Mouse (Mus musculus) embryonic facial prominence, embryonic 11.5 days (tissue): Measurements from ENCODE around the gene Pstk. TPM values are rescaled to one million over a fixed set of nuclear protein-coding genes. Genes with fewer than 3 reads are reported as not detected.

Experiments
- ATAC-seq: fragments of 200-750 bp; cut with Nextera tagmentation; replicated peaks from 2 replicates; pipeline ENCODE4 v1.8.0; 2017; ENCODE audit warnings: low read depth; ENCODE audit not compliant: insufficient number of reproducible peaks, low FRiP score, low TSS enrichment
- DNase-seq: peaks from one replicate; pipeline ENCODE4 v3.0.0-alpha.2; 2015; ENCODE audit warnings: low spot score
- H3K27ac ChIP-seq: fragments of 300-500 bp; sonication (generic); replicated peaks from 2 replicates; pipeline ENCODE4 v1.5.1; 2014; ENCODE audit warnings: mild to moderate bottlenecking, low read depth, low read length, control low read depth
- H3K27me3 ChIP-seq: fragments of 300-500 bp; sonication (generic); 2 replicates; pipeline ENCODE4 v1.6.1; 2014; ENCODE audit warnings: mild to moderate bottlenecking, low read length, moderate library complexity, mixed read lengths; ENCODE audit not compliant: control insufficient read depth, insufficient read depth
- H3K36me3 ChIP-seq: fragments of 300-500 bp; sonication (generic); replicated peaks from 2 replicates; pipeline ENCODE4 v1.6.1; 2014; ENCODE audit warnings: low read depth, mild to moderate bottlenecking, low read length, moderate library complexity, mixed read lengths; ENCODE audit not compliant: control insufficient read depth, insufficient read depth
- H3K4me1 ChIP-seq: fragments of 300-500 bp; sonication (generic); 2 replicates; pipeline ENCODE4 v1.6.1; 2014; ENCODE audit warnings: low read length, mixed read lengths; ENCODE audit not compliant: control insufficient read depth, insufficient read depth
- H3K4me2 ChIP-seq: fragments of 300-500 bp; sonication (generic); 2 replicates; pipeline ENCODE4 v1.6.1; 2014; ENCODE audit warnings: low read depth, mild to moderate bottlenecking, control low read depth, low read length, moderate library complexity
- H3K4me3 ChIP-seq: fragments of 300-500 bp; sonication (generic); 2 replicates; pipeline ENCODE4 v1.5.1; 2014; ENCODE audit warnings: low read depth, low read length, control low read depth
- H3K9ac ChIP-seq: fragments of 300-500 bp; sonication (generic); replicated peaks from 2 replicates; pipeline ENCODE4 v1.6.1; 2014; ENCODE audit warnings: mild to moderate bottlenecking, control low read depth, low read length
- H3K9me3 ChIP-seq: fragments of 300-500 bp; sonication (generic); replicated peaks from 2 replicates; pipeline ENCODE4 v1.6.1; 2016; ENCODE audit warnings: mild to moderate bottlenecking, low read length, inconsistent platforms, mixed read lengths; ENCODE audit not compliant: control insufficient read depth
- WGBS: fragments of 180-500 bp; shearing (Covaris S2); extraction: QIAGEN DNeasy Blood & Tissue Kit; methylation state at CpG from one replicate; pipeline ENCODE4 v1.1.7; 2014; 5-methylcytosine and 5-hydroxymethylcytosine counted together
- polyA plus RNA-seq: library from polyadenylated mRNA; unstranded; fragments of >200 nt; fragmentation: Nextera tagmentation; extraction: Ambion mirVana; gene quantifications from 2 replicates; pipeline ENCODE4 v1.2.1, GENCODE M21; 2014

Pstk gene
- polyA plus RNA-seq, 1 experiment from 2014 or later, result 70.0 TPM

GRCm38 (mm10) chr7:131424912-131425311 is 54.0 kb downstream of the Pstk start:
- Histone ChIP-seq H3K4me1 (no peaks in the 10 kb centered on the region), H3K4me3 (no peak overlapping the region), H3K27me3 (no peaks in the 10 kb centered on the region), H3K36me3 (no peaks in the 10 kb centered on the region), H3K27ac (no peak overlapping the region), H3K9me3 (no peaks in the 10 kb centered on the region), H3K4me2 (no peak overlapping the region), H3K9ac (no peak overlapping the region)
- no peak for DNase-seq
- no peak for ATAC-seq
- 92% methylated on average over 2 of the region's 2 CpGs for WGBS

- Histone ChIP-seq H3K4me3 (no peak overlapping the region), H3K9ac (no peak overlapping the region), H3K4me2 (no peak overlapping the region), H3K4me1 (no peaks in the 10 kb centered on the region), H3K9me3 (no peaks in the 10 kb centered on the region), H3K36me3 (no peaks in the 10 kb centered on the region), H3K27me3 (no peaks in the 10 kb centered on the region), H3K27ac (no peak overlapping the region)
- no peak for ATAC-seq
- DNase-seq, result no peak
- 85% methylated on average over 5 of the region's 5 CpGs for WGBS
Measured at GRCm38 (mm10) chr7:131427331-131427730, 56.4 kb downstream of the Pstk start.

- no peak overlapping the region for H3K27ac ChIP-seq
- no peaks in the 10 kb centered on the region for H3K36me3 ChIP-seq
- 10% methylated on average over 1 of the region's 1 CpGs for WGBS
- H3K9me3 ChIP-seq, result no peaks in the 10 kb centered on the region
- H3K27me3 ChIP-seq, result no peaks in the 10 kb centered on the region
- DNase-seq (peak; percentile 71), ATAC-seq (no peak)
- no peak overlapping the region for H3K9ac ChIP-seq
- H3K4me1 ChIP-seq, result no peaks in the 10 kb centered on the region
- no peak overlapping the region for H3K4me3 ChIP-seq
- no peak overlapping the region for H3K4me2 ChIP-seq
Measured at GRCm38 (mm10) chr7:131432244-131432643, 61.3 kb downstream of the Pstk start.

DNA sequence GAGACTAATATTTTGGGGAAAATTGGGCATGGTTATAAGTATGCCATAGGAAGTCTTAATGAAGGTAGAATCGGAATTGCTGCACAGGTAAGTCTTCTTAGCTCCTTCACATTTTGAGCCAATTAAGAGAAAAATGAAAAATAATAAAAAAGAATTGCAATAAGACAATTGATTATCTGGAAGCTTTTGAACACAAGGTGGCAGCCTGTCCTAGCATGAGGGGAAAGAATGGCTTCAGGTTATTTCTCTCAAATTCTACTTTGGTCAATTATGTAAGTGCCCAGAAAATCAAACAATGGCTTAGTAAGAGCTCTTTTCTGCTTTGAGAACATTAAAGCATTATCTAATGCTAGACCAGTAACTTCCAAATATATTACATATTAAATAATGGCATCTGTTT is 63.3 kb downstream of the Pstk start:
- Histone ChIP-seq H3K9ac (no peak overlapping the region), H3K4me3 (no peak overlapping the region), H3K27me3 (no peaks in the 10 kb centered on the region), H3K27ac (no peak overlapping the region), H3K4me1 (no peaks in the 10 kb centered on the region), H3K4me2 (no peak overlapping the region), H3K36me3 (no peaks in the 10 kb centered on the region), H3K9me3 (no peaks in the 10 kb centered on the region)
- 72% methylated on average over 1 of the region's 1 CpGs for WGBS
- no peak for DNase-seq
- no peak for ATAC-seq

DNA sequence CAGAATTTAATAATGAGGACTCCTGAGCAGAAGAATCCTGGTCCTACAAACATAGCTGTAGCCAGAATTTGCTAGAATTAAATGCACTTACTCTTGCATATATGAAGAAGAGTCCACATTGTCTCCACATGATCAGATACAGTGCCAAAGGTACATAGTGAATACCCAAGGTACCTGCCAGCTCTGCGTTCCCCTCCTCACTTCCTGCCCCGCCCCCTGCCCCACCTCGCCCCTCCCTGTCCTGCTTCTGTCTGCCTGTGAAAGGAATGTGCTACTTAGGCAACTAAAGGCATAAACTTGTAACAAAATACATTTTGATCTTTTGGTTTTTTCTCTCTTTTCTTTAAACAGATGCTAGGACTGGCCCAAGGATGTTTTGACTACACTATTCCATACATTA is 66.1 kb downstream of the Pstk start:
- no peak overlapping the region for H3K9ac ChIP-seq
- no peaks in the 10 kb centered on the region for H3K4me1 ChIP-seq
- H3K9me3 ChIP-seq, result no peaks in the 10 kb centered on the region
- no peak overlapping the region for H3K27ac ChIP-seq
- ATAC-seq (no peak), DNase-seq (no peak)
- H3K4me3 ChIP-seq, result no peak overlapping the region
- H3K27me3 ChIP-seq, result no peaks in the 10 kb centered on the region
- 57% methylated on average over 3 of the region's 3 CpGs for WGBS
- H3K36me3 ChIP-seq, result no peaks in the 10 kb centered on the region
- H3K4me2 ChIP-seq, result no peak overlapping the region

Other genes with a start within 250 kb of the Pstk start
- not detected in 2 replicates for gene 4933402N03Rik, start 224.8 kb upstream of the Pstk start, polyA plus RNA-seq
- gene 5430419D17Rik, start 196.7 kb upstream of the Pstk start, polyA plus RNA-seq, result not detected in 2 replicates
- not detected in 2 replicates for gene Cuzd1, start 48.8 kb upstream of the Pstk start, polyA plus RNA-seq
- not detected in 2 replicates for gene Fam24b, start 41.6 kb upstream of the Pstk start, polyA plus RNA-seq
- gene Fam24a, start 37.3 kb upstream of the Pstk start, polyA plus RNA-seq, result not detected in 2 replicates
- 23.9 and 24.2 TPM in 2 replicates for gene 2310057M21Rik, start 8.4 kb upstream of the Pstk start, polyA plus RNA-seq
- gene Ikzf5, start 39.4 kb downstream of the Pstk start, polyA plus RNA-seq, result 25.2 and 32.2 TPM in 2 replicates
- 104 and 113 TPM in 2 replicates for gene Acadsb, start 39.5 kb downstream of the Pstk start, polyA plus RNA-seq
- gene Hmx3, start 171.7 kb downstream of the Pstk start, polyA plus RNA-seq, result 0.20 TPM in 1 of 2 replicates, not detected in the other
- 0.21 and 0.36 TPM in 2 replicates for gene Hmx2, start 177.6 kb downstream of the Pstk start, polyA plus RNA-seq
- gene Bub3, start 189.1 kb downstream of the Pstk start, polyA plus RNA-seq, result 279 and 281 TPM in 2 replicates